Mouse (Mus musculus) hindbrain, embryonic 13.5 days (tissue): Measurements from ENCODE around the gene Uqcrc1. TPM values are rescaled to one million over a fixed set of nuclear protein-coding genes. Genes with fewer than 3 reads are reported as not detected.

Experiments used
- microRNA counts: library from miRNA; unstranded; fragments of <30 nt; microRNA quantifications from one replicate; lab custom pipeline; 2016
- microRNA-seq: library from miRNA; unstranded; fragments of <30 nt; microRNA quantifications from one replicate; pipeline ENCODE4, GENCODE M21; 2016
- polyA plus RNA-seq: library from polyadenylated mRNA; unstranded; fragments of >200 nt; fragmentation: Nextera tagmentation; extraction: Ambion mirVana; gene quantifications from 2 replicates; pipeline ENCODE4 v1.2.1, GENCODE M21; 2015

Gene Uqcrc1
- polyA plus RNA-seq, 1 experiment from 2014 or later, result 399 TPM

MicroRNA genes within 50 kb of the gene (microRNA counts, 519-probe panel; counts per million panel counts)
- 51.3 counts per million for microRNA mmu-miR-711 (lab: Ali Mortazavi, UCI)

Small RNA genes lying within 50 kb of the gene (microRNA-seq; reads per million reads assigned to microRNA genes)
- not detected for gene Mir711

Other genes starting within 250 kb of the Uqcrc1 start
- gene Prkar2a, start 247.3 kb upstream of the Uqcrc1 start, polyA plus RNA-seq, result 50.1 and 51.9 TPM in 2 replicates
- 222 and 228 TPM in 2 replicates for gene Ip6k2, start 152.8 kb upstream of the Uqcrc1 start, polyA plus RNA-seq
- 25.9 and 30.7 TPM in 2 replicates for gene Nckipsd, start 128.3 kb upstream of the Uqcrc1 start, polyA plus RNA-seq
- gene Celsr3, start 110.3 kb upstream of the Uqcrc1 start, polyA plus RNA-seq, result 13.8 and 14.3 TPM in 2 replicates
- gene Slc26a6, start 83.3 kb upstream of the Uqcrc1 start, polyA plus RNA-seq, result 15.1 and 16.1 TPM in 2 replicates
- 0.32 and 0.72 TPM in 2 replicates for gene Tmem89, start 22.0 kb upstream of the Uqcrc1 start, polyA plus RNA-seq
- 1.1 and 1.7 TPM in 2 replicates for gene Col7a1, start 17.0 kb downstream of the Uqcrc1 start, polyA plus RNA-seq
- not detected in 2 replicates for gene Ucn2, start 49.4 kb downstream of the Uqcrc1 start, polyA plus RNA-seq
- gene Pfkfb4, start 55.1 kb downstream of the Uqcrc1 start, polyA plus RNA-seq, result 26.3 and 34.2 TPM in 2 replicates
- gene Shisa5, start 101.9 kb downstream of the Uqcrc1 start, polyA plus RNA-seq, result 64.6 and 66.2 TPM in 2 replicates
- gene Trex1, start 123.1 kb downstream of the Uqcrc1 start, polyA plus RNA-seq, result 12.9 and 15.2 TPM in 2 replicates
- 27.8 and 32.4 TPM in 2 replicates for gene Atrip, start 137.5 kb downstream of the Uqcrc1 start, polyA plus RNA-seq
- 14.6 and 14.7 TPM in 2 replicates for gene Ccdc51, start 145.9 kb downstream of the Uqcrc1 start, polyA plus RNA-seq
- 741 and 764 TPM in 2 replicates for gene Tma7, start 146.0 kb downstream of the Uqcrc1 start, polyA plus RNA-seq
- gene Plxnb1, start 158.8 kb downstream of the Uqcrc1 start, polyA plus RNA-seq, result 22.5 and 27.2 TPM in 2 replicates
- gene Fbxw21, start 225.4 kb downstream of the Uqcrc1 start, polyA plus RNA-seq, result not detected in 2 replicates